Mouse (Mus musculus) liver, postnatal 0 days (tissue): Measurements from ENCODE around the gene Borcs5. TPM values are rescaled to one million over a fixed set of nuclear protein-coding genes. Genes with fewer than 3 reads are reported as not detected.
"Not testable (repeated sequence)": the region's sequence is repeated elsewhere in the genome, so short reads cannot be mapped to it uniquely, and the experiment has no call there.

Source experiments
- ATAC-seq: fragments of 200-750 bp; cut with Nextera tagmentation; 2 replicates; pipeline ENCODE4 v1.8.0; 2017; ENCODE audit warnings: mild to moderate bottlenecking, moderate library complexity
- DNase-seq: peaks from one replicate; pipeline ENCODE4 v3.0.0-alpha.2; 2016
- H3K27ac ChIP-seq: fragments of 300-500 bp; sonication (generic); 2 replicates; pipeline ENCODE4 v1.5.1; 2014; ENCODE audit warnings: antibody characterized with exemption, moderate library complexity, mild to moderate bottlenecking, low read depth
- H3K27me3 ChIP-seq: fragments of 300-500 bp; sonication (generic); 2 replicates; pipeline ENCODE4 v1.6.1; 2014; ENCODE audit warnings: low read length, control low read depth, mixed read lengths; ENCODE audit not compliant: insufficient read depth
- H3K36me3 ChIP-seq: fragments of 300-500 bp; sonication (generic); replicated peaks from 2 replicates; pipeline ENCODE4 v1.6.1; 2014; ENCODE audit warnings: mild to moderate bottlenecking, control low read depth, low read length, moderate library complexity, mixed read lengths; ENCODE audit not compliant: insufficient read depth
- H3K4me1 ChIP-seq: fragments of 300-500 bp; sonication (generic); 2 replicates; pipeline ENCODE4 v1.6.1; 2014; ENCODE audit warnings: antibody characterized with exemption, mild to moderate bottlenecking, control low read depth; ENCODE audit not compliant: insufficient read depth
- H3K4me2 ChIP-seq: fragments of 300-500 bp; sonication (generic); 2 replicates; pipeline ENCODE4 v1.6.1; 2014; ENCODE audit warnings: low read depth, mild to moderate bottlenecking, low read length, moderate library complexity, mixed read lengths
- H3K4me3 ChIP-seq: fragments of 300-500 bp; sonication (generic); 2 replicates; pipeline ENCODE4 v1.5.1; 2014; ENCODE audit warnings: low read depth, low read length
- H3K9ac ChIP-seq: fragments of 300-500 bp; sonication (generic); replicated peaks from 2 replicates; pipeline ENCODE4 v1.6.1; 2014; ENCODE audit warnings: mild to moderate bottlenecking, moderate library complexity
- H3K9me3 ChIP-seq: fragments of 300-500 bp; sonication (generic); 2 replicates; pipeline ENCODE4 v1.6.1; 2016; ENCODE audit warnings: mild to moderate bottlenecking, control low read depth, low read length, mixed read lengths
- CTCF ChIP-seq: sonication (generic); IDR thresholded peaks from 2 replicates; pipeline ENCODE4 v1.5.1; 2016; ENCODE audit warnings: antibody characterized with exemption, low read depth
- EP300 ChIP-seq: IDR thresholded peaks from 2 replicates; pipeline ENCODE4 v1.6.1; 2016; ENCODE audit warnings: antibody characterized with exemption, low read depth, mild to moderate bottlenecking
- WGBS: fragments of 180-500 bp; shearing (Covaris S2); extraction: QIAGEN DNeasy Blood & Tissue Kit; methylation state at CpG from one replicate; pipeline ENCODE4 v1.1.7; 2014; ENCODE audit not compliant: insufficient replicate concordance; 5-methylcytosine and 5-hydroxymethylcytosine counted together
- polyA plus RNA-seq: library from polyadenylated mRNA; unstranded; fragments of >200 nt; fragmentation: Nextera tagmentation; extraction: Ambion mirVana; gene quantifications from 2 replicates; pipeline ENCODE4 v1.2.1, GENCODE M21; 2015

The Borcs5 gene
- polyA plus RNA-seq, 1 experiment from 2014 or later, result 8.3 TPM

DNA sequence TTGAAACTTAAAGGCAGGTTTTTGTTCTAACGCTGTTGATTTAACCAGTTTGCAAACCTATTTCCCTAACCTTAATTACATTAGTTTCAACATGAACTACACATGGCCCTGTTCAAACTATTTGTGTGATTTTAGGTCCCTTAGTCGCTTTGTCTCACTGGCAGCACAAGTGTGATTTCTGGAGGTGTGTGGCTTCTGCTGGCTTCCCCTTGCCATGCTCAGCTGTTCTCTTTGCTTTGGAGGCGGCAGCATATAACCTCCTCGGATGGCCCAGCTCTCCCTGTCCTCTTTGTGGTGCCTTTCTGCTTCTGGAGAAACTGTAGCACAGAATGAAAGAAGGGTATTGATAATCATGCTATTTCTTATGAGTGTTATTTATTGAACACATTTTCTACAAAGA, 38.2 kb downstream of the Borcs5 start:
- TF ChIP-seq EP300, result no peak
- TF ChIP-seq CTCF, result no peak

DNA sequence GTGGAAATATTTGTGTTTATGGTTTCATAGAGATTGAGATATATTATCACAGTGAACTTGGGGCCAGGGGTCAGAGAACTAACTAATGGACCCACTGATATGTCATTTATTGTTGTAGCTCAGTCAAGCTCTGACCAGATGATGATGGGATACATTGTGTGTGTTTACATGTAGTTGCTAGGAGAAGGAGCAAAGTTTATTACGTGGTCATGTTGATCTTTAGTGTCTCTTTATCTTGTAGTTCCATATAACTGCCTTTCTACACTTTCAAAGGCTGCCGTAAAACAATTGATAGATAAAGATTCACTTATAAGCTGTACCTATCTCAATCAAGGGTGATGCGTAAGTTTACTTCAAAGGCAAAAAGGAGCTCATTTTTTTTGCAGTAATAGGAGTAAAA, 38.7 kb downstream of the Borcs5 start:
- no peaks in the 10 kb centered on the region for H3K27me3 ChIP-seq
- no peaks in the 10 kb centered on the region for H3K36me3 ChIP-seq
- H3K4me1 ChIP-seq, result 0 out of 2 replicates have a peak, but pooled peaks cover 2% of the 10 kb centered on the region
- 42% methylated on average over 3 of the region's 3 CpGs for WGBS
- ATAC-seq (peak; percentile 35; the same call in 1 of the 2 replicates), DNase-seq (no peak)
- no peaks in the 10 kb centered on the region for H3K9me3 ChIP-seq
- no peak overlapping the region for H3K4me2 ChIP-seq
- TF ChIP-seq EP300, result peak; percentile 84
- TF ChIP-seq CTCF, result no peak
- no peak overlapping the region for H3K27ac ChIP-seq
- no peak overlapping the region for H3K9ac ChIP-seq
- no peak overlapping the region for H3K4me3 ChIP-seq

More for the DNA sequence above, 38.2 kb downstream of the Borcs5 start:
- Histone ChIP-seq H3K9me3 (no peaks in the 10 kb centered on the region), H3K4me1 (0 out of 2 replicates have a peak, but pooled peaks cover 2% of the 10 kb centered on the region), H3K36me3 (no peaks in the 10 kb centered on the region), H3K27me3 (no peaks in the 10 kb centered on the region), H3K4me2 (no peak overlapping the region), H3K4me3 (no peak overlapping the region), H3K9ac (no peak overlapping the region), H3K27ac (no peak overlapping the region)
- 71% methylated on average over 4 of the region's 4 CpGs for WGBS
- ATAC-seq, result no peak
- DNase-seq, result no peak

DNA sequence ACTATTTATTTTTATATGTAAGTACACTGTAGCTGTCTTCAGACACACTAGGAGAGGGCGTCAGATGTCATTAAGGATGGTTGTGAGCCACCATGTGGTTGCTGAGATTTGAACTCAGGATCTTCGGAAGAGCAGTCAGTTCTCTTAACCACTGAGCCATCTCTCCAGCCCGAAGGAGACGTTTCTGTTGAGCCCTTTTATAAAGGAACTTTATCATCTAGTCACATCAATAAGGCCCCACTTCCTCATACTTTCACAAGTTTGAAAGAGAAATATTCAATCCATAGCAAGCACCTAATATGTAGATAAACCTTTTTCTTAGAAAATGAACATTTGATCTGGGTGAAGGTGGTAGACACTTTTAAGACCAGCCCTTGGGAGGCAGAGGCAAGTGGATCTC, 40.0 kb downstream of the Borcs5 start:
- WGBS, result 65% methylated on average over 4 of the region's 4 CpGs
- not testable (repeated sequence) for H3K36me3 ChIP-seq

DNA sequence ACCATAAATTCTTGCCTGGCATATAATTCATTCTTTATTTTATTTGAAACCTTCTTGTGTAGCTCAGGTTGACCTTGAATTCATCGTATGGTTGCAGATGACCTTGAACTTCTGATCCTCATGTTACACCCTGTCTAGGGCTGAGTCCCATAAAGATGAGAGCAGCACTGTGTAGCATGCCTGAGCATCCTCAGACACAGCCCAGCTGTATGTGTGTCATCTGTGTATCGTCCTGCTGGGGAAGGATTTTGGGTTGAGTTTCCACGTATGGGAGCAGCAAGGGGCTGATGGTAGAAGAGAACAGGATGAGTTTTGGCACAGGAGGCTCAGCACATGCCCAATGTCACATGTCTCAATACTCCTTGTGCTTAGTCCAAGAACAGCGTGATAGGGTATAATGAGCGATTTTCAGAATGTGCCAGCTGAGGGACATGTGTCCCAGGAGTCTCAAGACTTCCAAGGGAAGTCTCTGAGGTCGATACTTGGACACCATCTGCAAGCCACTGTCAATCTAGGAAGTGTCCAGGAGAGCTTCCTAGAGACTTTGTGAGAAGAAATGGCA, 45.1 kb downstream of the Borcs5 start:
- no peak for TF ChIP-seq CTCF
- TF ChIP-seq EP300, result no peak
- H3K36me3 ChIP-seq, result no peaks in the 10 kb centered on the region
- no peak overlapping the region for H3K9ac ChIP-seq
- H3K9me3 ChIP-seq, result no peaks in the 10 kb centered on the region
- no peaks in the 10 kb centered on the region for H3K4me1 ChIP-seq
- no peaks in the 10 kb centered on the region for H3K27me3 ChIP-seq
- DNase-seq, result no peak
- H3K4me3 ChIP-seq, result no peak overlapping the region
- no peak overlapping the region for H3K4me2 ChIP-seq
- no peak overlapping the region for H3K27ac ChIP-seq
- no peak for ATAC-seq
- 81% methylated on average over 6 of the region's 6 CpGs for WGBS

More for the DNA sequence above, 40.0 kb downstream of the Borcs5 start:
- ATAC-seq, H3K9ac ChIP-seq, DNase-seq, H3K27me3 ChIP-seq, H3K4me1 ChIP-seq, H3K4me2 ChIP-seq, H3K27ac ChIP-seq, H3K9me3 ChIP-seq, H3K4me3 ChIP-seq: not testable (repeated sequence)

DNA sequence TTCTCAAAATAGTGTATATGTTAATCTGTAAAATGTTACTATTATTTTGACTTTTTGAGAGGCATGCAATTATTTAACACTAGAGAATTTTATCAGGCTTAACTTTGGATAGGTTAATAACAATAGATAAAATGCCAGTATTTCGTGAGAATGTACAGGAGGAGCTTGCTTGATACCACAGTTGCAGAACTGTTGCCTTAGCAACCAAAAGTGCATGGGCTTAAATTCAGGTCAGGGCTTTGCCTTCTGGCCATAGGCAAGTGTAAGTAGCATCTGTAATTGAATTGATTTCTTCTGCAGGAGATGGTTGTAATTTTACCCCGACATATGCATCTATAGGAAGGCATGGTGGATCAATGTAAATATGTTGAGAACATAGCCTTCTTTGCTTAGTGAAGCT, 45.7 kb downstream of the Borcs5 start:
- H3K9me3 ChIP-seq, result no peaks in the 10 kb centered on the region
- 69% methylated on average over 2 of the region's 2 CpGs for WGBS
- H3K4me1 ChIP-seq, result no peaks in the 10 kb centered on the region
- TF ChIP-seq EP300, result no peak
- no peak overlapping the region for H3K9ac ChIP-seq
- DNase-seq (no peak), ATAC-seq (no peak)
- H3K36me3 ChIP-seq, result no peaks in the 10 kb centered on the region
- no peak overlapping the region for H3K4me2 ChIP-seq
- H3K4me3 ChIP-seq, result no peak overlapping the region
- no peak overlapping the region for H3K27ac ChIP-seq
- H3K27me3 ChIP-seq, result no peaks in the 10 kb centered on the region

DNA sequence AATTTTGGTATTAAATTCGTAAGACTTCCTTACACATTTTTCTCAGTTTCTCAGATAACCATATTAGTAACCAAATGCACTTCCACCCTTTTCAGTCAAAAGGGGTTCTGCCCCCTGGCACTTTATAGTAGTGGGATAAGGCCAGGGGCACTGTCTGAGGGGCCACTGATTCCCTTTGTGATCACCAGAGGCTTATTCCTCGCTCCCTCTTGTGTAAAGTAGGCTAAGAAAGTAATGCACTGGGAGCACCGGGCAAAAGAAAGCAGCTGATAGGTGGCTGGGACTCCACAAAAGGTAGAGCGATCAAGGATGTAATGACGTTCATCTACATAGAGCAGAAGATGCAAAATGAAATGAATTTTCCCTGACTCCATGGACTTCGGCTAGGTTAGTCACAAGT, 46.2 kb downstream of the Borcs5 start:
- H3K4me3 ChIP-seq, result no peak overlapping the region
- no peak overlapping the region for H3K27ac ChIP-seq
- no peak overlapping the region for H3K4me2 ChIP-seq
- no peak for TF ChIP-seq CTCF
- no peak for TF ChIP-seq EP300
- no peak overlapping the region for H3K9ac ChIP-seq
- no peaks in the 10 kb centered on the region for H3K27me3 ChIP-seq
- 83% methylated on average over 6 of the region's 6 CpGs for WGBS
- DNase-seq, result no peak
- H3K4me1 ChIP-seq, result no peaks in the 10 kb centered on the region
- no peaks in the 10 kb centered on the region for H3K36me3 ChIP-seq
- no peaks in the 10 kb centered on the region for H3K9me3 ChIP-seq
- no peak for ATAC-seq

DNA sequence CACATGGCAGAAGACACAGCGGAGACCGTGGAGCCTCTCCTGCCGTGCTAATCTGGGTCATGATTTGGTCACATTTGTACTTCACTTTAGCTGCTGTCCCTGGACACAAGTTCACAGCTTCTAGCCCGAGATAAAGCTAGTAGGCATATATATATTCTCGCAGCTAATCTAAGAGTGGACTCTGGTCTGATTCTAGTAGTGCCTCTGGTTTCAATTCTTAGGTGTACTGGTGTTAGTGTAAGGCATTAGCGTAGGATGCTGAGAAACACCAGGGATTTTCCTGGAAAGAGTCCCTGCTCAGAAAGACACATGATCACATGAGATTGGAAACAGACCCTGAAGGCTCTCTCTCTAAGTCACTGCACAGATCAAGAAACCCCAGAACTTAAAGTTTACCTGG, 55.2 kb downstream of the Borcs5 start:
- Histone ChIP-seq H3K27ac (no peak overlapping the region), H3K36me3 (no peaks in the 10 kb centered on the region), H3K27me3 (no peaks in the 10 kb centered on the region), H3K9me3 (no peaks in the 10 kb centered on the region), H3K4me2 (no peak overlapping the region), H3K4me3 (no peak overlapping the region), H3K4me1 (no peaks in the 10 kb centered on the region; the same call in 1 of the 2 replicates), H3K9ac (no peak overlapping the region)
- TF ChIP-seq EP300 (no peak), CTCF (no peak)
- no peak for ATAC-seq
- no peak for DNase-seq
- WGBS, result 82% methylated on average over 6 of the region's 6 CpGs
